Mouse (Mus musculus) small intestine, adult 2 months (tissue): Measurements from ENCODE around the gene Cyp26b1.

ENCODE experiments used
- CTCF ChIP-seq: fragments of 200-500 bp; IDR thresholded peaks from 2 replicates; pipeline ENCODE4 v1.5.1; 2012; ENCODE audit warnings: low read depth, mild to moderate bottlenecking, control low read depth, inconsistent platforms, low read length, moderate library complexity, mixed read lengths; ENCODE audit not compliant: insufficient replicate concordance, insufficient read length; ENCODE audit errors: extremely low read depth
- POLR2A ChIP-seq: fragments of 200-500 bp; IDR thresholded peaks from 2 replicates; pipeline ENCODE4 v1.6.1; 2012; ENCODE audit warnings: low read depth, mild to moderate bottlenecking, control low read depth, inconsistent platforms, low read length, moderate library complexity

DNA sequence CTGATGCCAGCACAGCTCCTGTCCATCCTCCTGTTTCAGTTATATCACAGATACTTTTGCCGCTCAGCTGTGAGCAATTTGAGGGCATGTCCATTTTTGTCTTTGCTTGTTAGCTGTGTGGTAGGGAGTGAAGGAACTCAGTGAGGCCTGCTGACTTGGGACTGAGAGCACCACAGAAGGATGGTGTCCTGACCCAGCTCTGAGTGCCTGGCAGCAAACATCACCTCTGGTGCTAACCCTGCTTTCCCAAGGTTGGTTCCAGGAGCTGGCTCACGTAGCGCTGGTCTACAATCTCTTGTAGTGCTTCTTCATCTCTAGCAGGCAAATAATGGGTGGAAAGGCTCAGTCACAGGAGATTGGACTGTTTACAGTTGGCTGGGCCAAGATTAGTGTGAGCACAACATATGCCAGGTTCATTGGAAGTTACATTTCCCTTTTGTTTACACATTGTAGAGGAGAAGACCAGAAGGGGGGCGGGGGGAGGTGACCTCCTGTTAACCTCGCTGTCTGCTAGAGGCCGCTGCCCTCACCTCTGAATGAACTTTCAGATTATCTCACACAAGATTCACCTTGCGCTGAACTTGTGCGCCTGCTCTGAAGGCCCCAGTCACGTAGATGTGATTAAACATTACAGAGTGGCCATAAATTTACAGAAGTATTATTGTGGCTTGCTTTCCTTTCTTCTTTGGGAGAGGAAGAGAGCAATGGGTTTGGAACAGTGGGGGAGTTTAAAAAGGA lies 46.8 kb upstream of the Cyp26b1 start:
- TF ChIP-seq POLR2A (no peak), CTCF (no peak)
